Mouse (Mus musculus) heart, adult 2 months (tissue): ENCODE measurements around the gene Cacna1d.

Source experiments
- CTCF ChIP-seq: fragments of 200-600 bp; IDR thresholded peaks from 2 replicates; pipeline ENCODE4 v1.8.1; 2022; ENCODE audit warnings: antibody characterized with exemption, mild to moderate bottlenecking, moderate library complexity
- POLR2A ChIP-seq: fragments of 200-500 bp; IDR thresholded peaks from 2 replicates; pipeline ENCODE4 v1.6.1; 2011; ENCODE audit warnings: mild to moderate bottlenecking, low read depth, low read length, control low read depth; ENCODE audit not compliant: insufficient read depth

GRCm38 (mm10) chr14:30105551-30105950, 385.7 kb downstream of the Cacna1d start:
- no peak for TF ChIP-seq POLR2A
- no peak for TF ChIP-seq CTCF
